Mouse (Mus musculus) testis, adult 2 months (tissue): ENCODE results near the gene Adgb. TPM values are rescaled to one million over a fixed set of nuclear protein-coding genes. Genes with fewer than 3 reads are reported as not detected.

Experiments
- H3K27ac ChIP-seq: fragments of 200-500 bp; 2 replicates; pipeline ENCODE4 v1.5.1; 2012; ENCODE audit warnings: low read depth, low read length; ENCODE audit not compliant: control insufficient read depth, insufficient read depth
- H3K27me3 ChIP-seq: fragments of 200-500 bp; 2 replicates; pipeline ENCODE4 v1.6.1; 2012; ENCODE audit warnings: mild to moderate bottlenecking, low read length, moderate library complexity; ENCODE audit not compliant: control insufficient read depth, insufficient read depth
- H3K36me3 ChIP-seq: fragments of 200-500 bp; 2 replicates; pipeline ENCODE4 v1.6.1; 2012; ENCODE audit warnings: mild to moderate bottlenecking, low read length; ENCODE audit not compliant: control insufficient read depth, insufficient read depth
- H3K4me1 ChIP-seq: fragments of 200-500 bp; 2 replicates; pipeline ENCODE4 v1.6.1; 2012; ENCODE audit warnings: low read length; ENCODE audit not compliant: control insufficient read depth, insufficient read depth
- H3K4me3 ChIP-seq: fragments of 200-500 bp; 2 replicates; pipeline ENCODE4 v1.5.1; 2012; ENCODE audit warnings: low read depth, mild to moderate bottlenecking, low read length, moderate library complexity, mixed read lengths; ENCODE audit not compliant: control insufficient read depth
- CTCF ChIP-seq: fragments of 200-500 bp; IDR thresholded peaks from 2 replicates; pipeline ENCODE4 v1.5.1; 2012; ENCODE audit warnings: low read depth, mild to moderate bottlenecking, inconsistent platforms, low read length, moderate library complexity; ENCODE audit not compliant: control insufficient read depth, insufficient read depth, insufficient replicate concordance
- POLR2A ChIP-seq: fragments of 200-500 bp; IDR thresholded peaks from 2 replicates; pipeline ENCODE4 v1.6.1; 2012; ENCODE audit warnings: low read depth, mild to moderate bottlenecking, inconsistent platforms, low read length, moderate library complexity; ENCODE audit not compliant: control insufficient read depth
- polyA plus RNA-seq: library from polyadenylated mRNA; depleted of rRNA; stranded (reverse); fragments of >200 nt; gene quantifications from 2 replicates; pipeline ENCODE4 v1.2.3, GENCODE M21; 2012; rRNA removed

The Adgb gene
- polyA plus RNA-seq, 1 experiment = 16.1 TPM

- H3K4me1 ChIP-seq = no peaks in the 10 kb centered on the region
- no peak overlapping the region for H3K27ac ChIP-seq
- no peaks in the 10 kb centered on the region for H3K36me3 ChIP-seq
- H3K4me3 ChIP-seq = no peak overlapping the region
- no peaks in the 10 kb centered on the region for H3K27me3 ChIP-seq
- TF ChIP-seq POLR2A (no peak), CTCF (no peak)
Observed at GRCm38 (mm10) chr10:10287221-10287867, 184.8 kb downstream of the Adgb start.

Other genes with a start within 250 kb of the Adgb start
- 0.36 and 0.46 TPM in 2 replicates for gene Rab32, start 85.9 kb upstream of the Adgb start, polyA plus RNA-seq
- gene Gm10944, start 209.0 kb upstream of the Adgb start, polyA plus RNA-seq = not detected in 2 replicates